Mouse (Mus musculus) ES-Bruce4 (cell line): Measurements from ENCODE around the gene Slit3. TPM values are rescaled to one million over a fixed set of nuclear protein-coding genes. Genes with fewer than 3 reads are reported as not detected.

Experiments
- H3K27ac ChIP-seq: 2 replicates; pipeline ENCODE4 v1.5.1; 2012; ENCODE audit warnings: low read length, inconsistent platforms; ENCODE audit not compliant: insufficient read depth
- H3K27me3 ChIP-seq: 2 replicates; pipeline ENCODE4 v1.6.1; 2012; ENCODE audit warnings: mild to moderate bottlenecking, low read length, inconsistent platforms; ENCODE audit not compliant: control insufficient read depth, poor library complexity, insufficient read depth, severe bottlenecking
- H3K36me3 ChIP-seq: 2 replicates; pipeline ENCODE4 v1.6.1; 2012; ENCODE audit warnings: inconsistent platforms, mild to moderate bottlenecking, low read length, moderate library complexity; ENCODE audit not compliant: control insufficient read depth, poor library complexity, insufficient read depth, severe bottlenecking
- H3K4me1 ChIP-seq: one replicate; pipeline ENCODE4 v1.8.1; 2011; ENCODE audit warnings: low read length; ENCODE audit not compliant: control insufficient read depth, insufficient read depth
- H3K4me3 ChIP-seq: 2 replicates; pipeline ENCODE4 v1.5.1; 2011; ENCODE audit warnings: low read depth, mild to moderate bottlenecking, low read length
- H3K9ac ChIP-seq: 2 replicates; pipeline ENCODE4 v1.6.1; 2012; ENCODE audit warnings: low read depth, mild to moderate bottlenecking, inconsistent platforms; ENCODE audit not compliant: poor library complexity, severe bottlenecking
- H3K9me3 ChIP-seq: replicated peaks from 2 replicates; pipeline ENCODE4 v1.6.1; 2012; ENCODE audit warnings: mild to moderate bottlenecking, low read length, inconsistent platforms; ENCODE audit not compliant: control insufficient read depth, poor library complexity, insufficient read depth, severe bottlenecking
- CTCF ChIP-seq: IDR thresholded peaks from one replicate; pipeline ENCODE4 v1.8.1; 2011; ENCODE audit warnings: low read depth, low read length
- EP300 ChIP-seq: IDR thresholded peaks from 2 replicates; pipeline ENCODE4 v1.6.1; 2011; ENCODE audit warnings: low read depth, low read length; ENCODE audit not compliant: insufficient read depth
- POLR2A ChIP-seq: IDR thresholded peaks from one replicate; pipeline ENCODE4 v1.8.1; 2011; ENCODE audit warnings: low read length; ENCODE audit not compliant: insufficient read depth
- polyA plus RNA-seq: library from polyadenylated mRNA; stranded (reverse); fragments of >200 nt; gene quantifications from 2 replicates; pipeline ENCODE4 v1.2.4, GENCODE M21; 2011; ENCODE audit warnings: low read depth; ENCODE audit not compliant: missing spikeins, insufficient read depth, insufficient read length

The Slit3 gene
- polyA plus RNA-seq, 1 experiment, result 2.8 TPM

GRCm38 (mm10) chr11:35556192-35556591 lies 435.2 kb downstream of the Slit3 start:
- no peak overlapping the region for H3K27ac ChIP-seq
- H3K36me3 ChIP-seq, result no peaks in the 10 kb centered on the region
- no peaks in the 10 kb centered on the region for H3K9me3 ChIP-seq
- H3K4me1 ChIP-seq, result no peaks in the 10 kb centered on the region
- no peak overlapping the region for H3K9ac ChIP-seq
- H3K4me3 ChIP-seq, result no peak overlapping the region
- TF ChIP-seq POLR2A, result no peak
- no peak for TF ChIP-seq CTCF
- TF ChIP-seq EP300, result no peak
- H3K27me3 ChIP-seq, result no peaks in the 10 kb centered on the region

- H3K36me3 ChIP-seq, result no peaks in the 10 kb centered on the region
- no peaks in the 10 kb centered on the region for H3K27me3 ChIP-seq
- no peak overlapping the region for H3K9ac ChIP-seq
- H3K9me3 ChIP-seq, result no peaks in the 10 kb centered on the region
- no peak for TF ChIP-seq EP300
- TF ChIP-seq CTCF, result no peak
- TF ChIP-seq POLR2A, result no peak
- no peaks in the 10 kb centered on the region for H3K4me1 ChIP-seq
- no peak overlapping the region for H3K4me3 ChIP-seq
- H3K27ac ChIP-seq, result no peak overlapping the region
Observed at GRCm38 (mm10) chr11:35557476-35557875, 436.5 kb downstream of the Slit3 start.

- no peaks in the 10 kb centered on the region for H3K9me3 ChIP-seq
- no peak overlapping the region for H3K27ac ChIP-seq
- H3K27me3 ChIP-seq, result no peaks in the 10 kb centered on the region
- TF ChIP-seq EP300 (no peak), CTCF (no peak), POLR2A (no peak)
- no peak overlapping the region for H3K4me3 ChIP-seq
- no peak overlapping the region for H3K9ac ChIP-seq
- no peaks in the 10 kb centered on the region for H3K36me3 ChIP-seq
- no peaks in the 10 kb centered on the region for H3K4me1 ChIP-seq
Observed at GRCm38 (mm10) chr11:35558311-35558710, 437.3 kb downstream of the Slit3 start.

DNA sequence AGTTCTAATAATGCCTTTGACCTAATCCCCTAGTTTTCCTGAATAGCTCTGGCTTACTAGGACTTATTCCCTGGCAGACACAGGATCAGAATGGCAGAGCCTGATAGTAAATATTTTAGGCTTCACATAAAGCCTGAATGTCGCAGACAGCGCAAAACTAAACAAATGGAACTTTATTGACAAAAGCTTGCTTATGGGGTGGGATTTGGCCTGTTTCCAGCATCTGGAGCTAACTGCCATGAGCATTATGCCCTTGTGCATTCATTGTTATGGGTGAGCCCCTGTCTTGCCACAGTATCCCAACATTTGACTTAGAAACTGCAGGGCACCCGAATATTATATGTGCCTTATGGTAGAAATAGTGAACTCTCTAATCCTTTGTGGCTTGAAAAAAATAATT lies 438.4 kb downstream of the Slit3 start:
- no peak for TF ChIP-seq CTCF
- Histone ChIP-seq H3K36me3 (no peaks in the 10 kb centered on the region), H3K9ac (no peak overlapping the region), H3K4me1 (no peaks in the 10 kb centered on the region), H3K27ac (no peak overlapping the region), H3K4me3 (no peak overlapping the region), H3K9me3 (no peaks in the 10 kb centered on the region), H3K27me3 (no peaks in the 10 kb centered on the region)

DNA sequence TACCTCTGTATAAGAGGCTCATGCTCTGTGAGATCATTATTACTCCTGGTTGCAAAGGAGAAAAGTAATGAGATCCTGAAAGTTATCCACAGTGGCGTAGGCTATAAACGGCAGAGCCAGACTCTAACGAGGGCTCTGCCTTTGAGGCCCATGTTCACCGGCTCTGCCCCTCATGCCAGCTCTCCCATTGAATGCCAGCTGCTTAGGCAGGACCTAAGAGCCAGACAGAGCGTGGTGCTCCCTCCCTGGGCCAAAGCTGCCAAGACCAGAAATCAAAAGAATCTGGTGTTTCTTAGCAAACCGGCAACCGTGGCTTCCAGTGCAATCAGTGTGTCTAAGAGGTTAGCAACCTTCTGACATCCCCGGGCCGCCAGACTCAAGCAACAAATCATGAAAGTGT lies 440.7 kb downstream of the Slit3 start:
- H3K9ac ChIP-seq, result no peak overlapping the region
- H3K4me1 ChIP-seq, result no peaks in the 10 kb centered on the region
- no peaks in the 10 kb centered on the region for H3K36me3 ChIP-seq
- H3K9me3 ChIP-seq, result no peaks in the 10 kb centered on the region
- no peaks in the 10 kb centered on the region for H3K27me3 ChIP-seq
- no peak overlapping the region for H3K27ac ChIP-seq
- TF ChIP-seq CTCF, result no peak
- no peak for TF ChIP-seq POLR2A
- TF ChIP-seq EP300, result no peak
- no peak overlapping the region for H3K4me3 ChIP-seq

DNA sequence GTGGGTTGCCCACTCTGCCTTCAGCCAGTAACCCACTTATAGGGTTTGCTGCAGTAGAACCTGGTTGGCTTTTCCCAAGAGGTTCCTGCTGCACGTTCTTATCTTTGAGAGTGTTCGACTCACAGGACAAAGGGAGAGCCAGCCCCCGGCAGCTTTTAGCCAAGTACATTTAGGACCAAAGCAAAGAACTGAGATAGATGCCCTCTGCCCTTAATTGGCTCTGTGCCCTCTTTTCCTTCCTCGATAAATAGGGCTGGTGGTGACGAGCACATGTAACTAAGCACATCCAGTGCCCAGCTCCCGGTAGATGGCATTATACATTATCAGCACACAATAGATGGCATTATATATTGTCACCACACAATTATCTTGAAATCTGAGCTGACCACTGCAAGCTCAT lies 444.3 kb downstream of the Slit3 start:
- Histone ChIP-seq H3K9ac (no peak overlapping the region), H3K27ac (no peak overlapping the region), H3K36me3 (no peaks in the 10 kb centered on the region), H3K4me3 (no peak overlapping the region), H3K4me1 (no peaks in the 10 kb centered on the region), H3K9me3 (no peaks in the 10 kb centered on the region), H3K27me3 (no peaks in the 10 kb centered on the region)
- TF ChIP-seq EP300 (no peak), CTCF (no peak), POLR2A (no peak)

DNA sequence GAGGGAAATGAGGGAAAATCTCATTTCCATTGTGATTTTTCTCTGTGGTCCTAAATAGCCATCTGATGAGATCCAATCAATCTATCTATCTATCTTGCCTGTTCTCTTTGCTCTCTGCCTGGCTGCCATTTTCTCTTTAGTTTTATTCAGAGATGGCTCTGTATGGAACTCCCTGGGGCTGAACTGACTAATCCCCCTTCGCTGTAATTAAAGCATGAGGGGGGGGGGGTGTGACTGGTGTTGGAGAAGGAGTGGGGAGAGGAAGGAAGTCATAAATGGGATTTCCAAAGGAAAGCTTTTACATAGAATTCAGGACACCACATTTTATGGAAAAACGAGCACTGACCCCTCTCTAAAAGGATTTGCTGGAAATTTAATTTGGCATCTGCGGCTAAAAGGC lies 445.7 kb downstream of the Slit3 start:
- Histone ChIP-seq H3K36me3 (no peaks in the 10 kb centered on the region), H3K27ac (no peak overlapping the region)

More for the DNA sequence above, 445.7 kb downstream of the Slit3 start:
- TF ChIP-seq POLR2A, result no peak
- TF ChIP-seq CTCF, result no peak
- no peak for TF ChIP-seq EP300
- H3K9me3 ChIP-seq, result no peaks in the 10 kb centered on the region
- no peak overlapping the region for H3K9ac ChIP-seq
- no peak overlapping the region for H3K4me3 ChIP-seq
- no peaks in the 10 kb centered on the region for H3K27me3 ChIP-seq
- no peaks in the 10 kb centered on the region for H3K4me1 ChIP-seq
